ENCODE assay signal across 12 mouse cellular contexts in genomic region chr3:98106115-98106514, GRCm38 (mm10). TPM values are rescaled to one million over a fixed set of nuclear protein-coding genes. Genes with fewer than 3 reads are reported as not detected.
DNase-seq lines count a peak whose midpoint lies in the region; ATAC-seq and TF ChIP-seq lines count a peak whose summit lies in the region.
"Had no signal": no experiment of that assay in that cellular context is flagged by ENCODE, and none has a peak within 500 bp of the region (broad histone marks: within the 10 kb centered on the region; RNA-seq: fewer than 3 reads in every experiment).

No protein-coding gene starts in this region.

- DNase-seq in heart, adult 8-10 months (ENCODE audit: low spot score) = no peak
- no peak for DNase-seq in liver, embryonic 13.5 days
- DNase-seq in liver, embryonic 11.5 days (ENCODE audit: low spot score) = no peak
- DNase-seq in kidney, adult 11 months = no peak
- no peak for DNase-seq in layer of hippocampus, adult 11-12 months (ENCODE audit: low spot score)
- DNase-seq: adrenal gland, postnatal 10 days had no signal

- TF ChIP-seq CTCF in olfactory bulb, adult 2 months (IDR thresholded peaks at IDR 0.05; ENCODE audit: insufficient read depth, low read depth, low read length) = no peak

- no peak for TF ChIP-seq POLR2A in olfactory bulb, adult 2 months (IDR thresholded peaks at IDR 0.05; ENCODE audit: insufficient read depth, low read depth, low read length)

- H3K4me1 ChIP-seq in heart, embryonic 12.5 days (replicated peaks) = no peaks in the 10 kb centered on the region
- peaks cover 13% of the 10 kb centered on the region for H3K4me1 ChIP-seq in liver, embryonic 13.5 days (replicated peaks)
- H3K4me1 ChIP-seq in liver, embryonic 11.5 days (replicated peaks; ENCODE audit: control insufficient read depth, insufficient read depth, low read length) = no peaks in the 10 kb centered on the region
- peaks cover 56% of the 10 kb centered on the region for H3K4me1 ChIP-seq in limb, embryonic 12.5 days (replicated peaks)
- peaks cover 24% of the 10 kb centered on the region for H3K4me1 ChIP-seq in olfactory bulb, adult 2 months (ENCODE audit: control insufficient read depth, insufficient read depth, low read length)
- H3K4me1 ChIP-seq: stomach, embryonic 15.5 days had no signal

- H3K36me3 ChIP-seq in heart, embryonic 12.5 days = peaks cover 78% of the 10 kb centered on the region
- peaks cover 80% of the 10 kb centered on the region for H3K36me3 ChIP-seq in liver, embryonic 13.5 days
- peaks cover 41% of the 10 kb centered on the region for H3K36me3 ChIP-seq in liver, embryonic 11.5 days (ENCODE audit: control insufficient read depth, insufficient read depth, low read length)
- H3K36me3 ChIP-seq in limb, embryonic 12.5 days = peaks cover 83% of the 10 kb centered on the region

- H3K4me2 ChIP-seq in heart, embryonic 12.5 days = no peak overlapping the region
- no peak overlapping the region for H3K4me2 ChIP-seq in liver, embryonic 13.5 days
- no peak overlapping the region for H3K4me2 ChIP-seq in liver, embryonic 11.5 days
- no peak overlapping the region for H3K4me2 ChIP-seq in limb, embryonic 12.5 days
- H3K4me2 ChIP-seq: lung, embryonic 15.5 days; stomach, embryonic 15.5 days had no signal

- no peak overlapping the region for H3K4me3 ChIP-seq in heart, embryonic 12.5 days
- H3K4me3 ChIP-seq in liver, embryonic 13.5 days (replicated peaks) = no peak overlapping the region
- H3K4me3 ChIP-seq in liver, embryonic 11.5 days (ENCODE audit: low read depth, low read length) = no peak overlapping the region
- H3K4me3 ChIP-seq in limb, embryonic 12.5 days (replicated peaks) = no peak overlapping the region
- no peak overlapping the region for H3K4me3 ChIP-seq in olfactory bulb, adult 2 months (ENCODE audit: insufficient read depth, low read depth, low read length)
- H3K4me3 ChIP-seq: lung, embryonic 15.5 days; stomach, embryonic 15.5 days had no signal

- H3K9me3 ChIP-seq in heart, embryonic 12.5 days (replicated peaks) = peaks cover 13% of the 10 kb centered on the region
- 0 out of 2 replicates have a peak, but pooled peaks cover 10% of the 10 kb centered on the region for H3K9me3 ChIP-seq in liver, embryonic 13.5 days (replicated peaks)
- H3K9me3 ChIP-seq in liver, embryonic 11.5 days (ENCODE audit: control insufficient read depth, low read length) = peaks cover 7% of the 10 kb centered on the region
- peaks cover 8% of the 10 kb centered on the region; the same call in 1 of the 2 replicates for H3K9me3 ChIP-seq in limb, embryonic 12.5 days
- H3K9me3 ChIP-seq: lung, embryonic 15.5 days; stomach, embryonic 15.5 days had no signal

- ATAC-seq in heart, embryonic 12.5 days (ENCODE audit: insufficient number of reproducible peaks, low FRiP score) = no peak
- no peak for ATAC-seq in liver, embryonic 13.5 days (ENCODE audit: low read depth)
- ATAC-seq in liver, embryonic 11.5 days (replicated peaks; ENCODE audit: low FRiP score) = no peak
- no peak for ATAC-seq in limb, embryonic 12.5 days (ENCODE audit: insufficient number of reproducible peaks, insufficient read depth, low FRiP score, low TSS enrichment, low read depth)

- no peaks in the 10 kb centered on the region for H3K27me3 ChIP-seq in heart, embryonic 12.5 days (replicated peaks)
- no peaks in the 10 kb centered on the region for H3K27me3 ChIP-seq in liver, embryonic 13.5 days
- H3K27me3 ChIP-seq in liver, embryonic 11.5 days (replicated peaks; ENCODE audit: control insufficient read depth, insufficient read depth, low read length) = no peaks in the 10 kb centered on the region
- H3K27me3 ChIP-seq in limb, embryonic 12.5 days = no peaks in the 10 kb centered on the region
- H3K27me3 ChIP-seq: lung, embryonic 15.5 days; stomach, embryonic 15.5 days had no signal

- WGBS in heart, embryonic 12.5 days = 73% methylated on average over 4 of the region's 4 CpGs
- WGBS in liver, embryonic 13.5 days (ENCODE audit: insufficient replicate concordance) = 71% methylated on average over 4 of the region's 4 CpGs
- 74% methylated on average over 4 of the region's 4 CpGs for WGBS in liver, embryonic 11.5 days
- 63% methylated on average over 4 of the region's 4 CpGs for WGBS in limb, embryonic 12.5 days
- WGBS in olfactory bulb, adult 2 months = 78% methylated on average over 4 of the region's 4 CpGs

- H3K27ac ChIP-seq in heart, embryonic 12.5 days (ENCODE audit: poor library complexity, severe bottlenecking) = peak overlapping the region; percentile 45
- 0 out of 2 replicates have a peak overlapping the region, but pooled peaks have one; percentile 27 for H3K27ac ChIP-seq in liver, embryonic 13.5 days
- no peak overlapping the region for H3K27ac ChIP-seq in liver, embryonic 11.5 days (ENCODE audit: low read depth, low read length)
- H3K27ac ChIP-seq in limb, embryonic 12.5 days = peak overlapping the region; percentile 81
- H3K27ac ChIP-seq in olfactory bulb, adult 2 months (ENCODE audit: insufficient read depth, low read depth, low read length) = peak overlapping the region; percentile 64; the same call in 1 of the 2 replicates
- H3K27ac ChIP-seq: lung, embryonic 15.5 days had no signal

- no peak overlapping the region for H3K9ac ChIP-seq in heart, embryonic 12.5 days
- no peak overlapping the region for H3K9ac ChIP-seq in liver, embryonic 13.5 days
- no peak overlapping the region for H3K9ac ChIP-seq in liver, embryonic 11.5 days (ENCODE audit: low read depth, low read length)
- H3K9ac ChIP-seq in limb, embryonic 12.5 days (replicated peaks) = no peak overlapping the region
- H3K9ac ChIP-seq: lung, embryonic 15.5 days; stomach, embryonic 15.5 days had no signal

RNA-seq across cellular contexts. Expression of gene Adam30, which starts 54.3 kb away (rescaled TPM):
- not detected in 2 replicates for polyA plus RNA-seq in heart, embryonic 12.5 days (2016; fragmentation: Nextera tagmentation; extraction: Ambion mirVana)
- not detected for total RNA-seq in heart, adult 8-10 months (2022)
- polyA plus RNA-seq in liver, embryonic 13.5 days (2015; fragmentation: Nextera tagmentation; extraction: Ambion mirVana) = not detected in 2 replicates
- polyA plus RNA-seq in liver, embryonic 11.5 days (2014; fragmentation: Nextera tagmentation; extraction: Ambion mirVana) = not detected in 2 replicates
- polyA plus RNA-seq in limb, embryonic 12.5 days (2016; fragmentation: Nextera tagmentation; extraction: Ambion mirVana) = not detected in 2 replicates
- not detected in 2 replicates for polyA plus RNA-seq in olfactory bulb, adult 2 months (2012; ENCODE audit: insufficient read depth, insufficient read length, low replicate concordance, missing spikeins)
- total RNA-seq: adrenal gland, postnatal 10 days; MEL had no signal
- polyA plus RNA-seq: lung, embryonic 15.5 days; stomach, embryonic 15.5 days had no signal
